Mouse (Mus musculus) thymus, postnatal 0 days (tissue): ENCODE results near the gene Gm21170. TPM values are rescaled to one million over a fixed set of nuclear protein-coding genes. Genes with fewer than 3 reads are reported as not detected.
"Not testable (repeated sequence)": the region's sequence is repeated elsewhere in the genome, so short reads cannot be mapped to it uniquely, and the experiment has no call there.

Source experiments
- DNase-seq: peaks from one replicate; pipeline ENCODE4 v3.0.0-alpha.2; 2015; ENCODE audit warnings: low spot score
- polyA plus RNA-seq: library from polyadenylated mRNA; unstranded; fragments of >200 nt; fragmentation: Nextera tagmentation; extraction: Ambion mirVana; gene quantifications from 2 replicates; pipeline ENCODE4 v1.2.1, GENCODE M21; 2015

Gm21170 gene
- polyA plus RNA-seq: not detected in 2 replicates

GRCm38 (mm10) chrY:47690998-47691397, at the start of gene Gm21170:
Gene Gm21170 (minus strand): TSS chrY:47691098.
- not testable (repeated sequence) for DNase-seq

Other genes starting within 250 kb of the Gm21170 start
- gene Gm21256, start 240.1 kb downstream of the Gm21170 start, polyA plus RNA-seq: not detected in 2 replicates